Mouse (Mus musculus) left cerebral cortex, postnatal 14 days (tissue): Measurements from ENCODE around the gene Sppl2a. TPM values are rescaled to one million over a fixed set of nuclear protein-coding genes. Genes with fewer than 3 reads are reported as not detected.

Experiments
- microRNA-seq, 2 experiments: library from miRNA; unstranded; fragments of <30 nt; microRNA quantifications; one replicate each; pipeline ENCODE4 v1.2.0; 2022
- total RNA-seq, 2 experiments: library from RNA; stranded (reverse); gene quantifications; 2 replicates each; pipeline ENCODE4 v1.2.3; 2021

Gene Sppl2a
- total RNA-seq, 2 experiments from 2014 or later, result 28.8 to 29.9 TPM

Small RNAs within 50 kb of the gene (microRNA-seq; reads per million reads assigned to microRNA genes)
- 2.7 to 4.7 reads per million in 2 experiments for gene Mir3473g

Other genes with a start within 250 kb of the Sppl2a start
- gene Usp8, start 225.9 kb downstream of the Sppl2a start, total RNA-seq, result 10 to 100 TPM; 40.4 to 46.6 TPM
- under 1 TPM in 1 of 2 experiments, not detected in 1; 0.38 TPM for gene Usp50, start 149.8 kb downstream of the Sppl2a start, total RNA-seq
- gene Trpm7, start 57.0 kb downstream of the Sppl2a start, total RNA-seq, result 10 to 100 TPM; 33.1 to 37.8 TPM
- 10 to 100 TPM; 11.9 to 12.4 TPM for gene Ap4e1, start 75.5 kb upstream of the Sppl2a start, total RNA-seq
- 10 to 100 TPM; 21.5 to 21.9 TPM for gene Blvra, start 137.4 kb upstream of the Sppl2a start, total RNA-seq
- 1 to 10 TPM; 3.7 to 4.2 TPM for gene Ncaph, start 200.7 kb upstream of the Sppl2a start, total RNA-seq
- 1 to 10 TPM; 3.3 to 4.4 TPM for gene Itpripl1, start 210.2 kb upstream of the Sppl2a start, total RNA-seq